Mouse (Mus musculus): ENCODE measurements around the gene Sccpdh.

GRCm38 (mm10) chr1:179688914-179689313 is 20.9 kb downstream of the Sccpdh start:
- TF ChIP-seq CTCF (IDR thresholded peaks at IDR 0.05; ENCODE audit: low read depth, low read length) (no peak), POLR2A (IDR thresholded peaks at IDR 0.05; ENCODE audit: extremely low read depth, insufficient read depth, low read length) (no peak)
